Mouse (Mus musculus) left cerebral cortex, adult 18-20 months (tissue): ENCODE measurements around the gene Spata25. TPM values are rescaled to one million over a fixed set of nuclear protein-coding genes. Genes with fewer than 3 reads are reported as not detected.
"Not testable (repeated sequence)": the region's sequence is repeated elsewhere in the genome, so short reads cannot be mapped to it uniquely, and the experiment has no call there.

Source experiments
- DNase-seq, 2 experiments: peaks; one replicate each; pipeline ENCODE4 v3.0.0; 2021 to 2022; ENCODE audit warnings: low spot score in 2 of 2, mixed read lengths in 1 of 2
- total RNA-seq, 2 experiments: library from RNA; stranded (reverse); gene quantifications; 2 replicates each; pipeline ENCODE4 v1.2.3; 2021

Spata25 gene
- total RNA-seq, 2 experiments from 2014 or later, result not detected

GRCm38 (mm10) chr2:164855572-164855971 lies 27.2 kb upstream of the Spata25 start:
- DNase-seq, result not testable (repeated sequence)

GRCm38 (mm10) chr2:164850061-164850460 lies 21.7 kb upstream of the Spata25 start:
- DNase-seq, result no peak

- no peak for DNase-seq
Measured at GRCm38 (mm10) chr2:164845782-164846181, 17.4 kb upstream of the Spata25 start.

- DNase-seq, result no peak
Measured at GRCm38 (mm10) chr2:164835164-164835563, 6.8 kb upstream of the Spata25 start.

GRCm38 (mm10) chr2:164834531-164834930 lies 6.2 kb upstream of the Spata25 start:
- no peak for DNase-seq

- DNase-seq, result peak; percentile 87 to 88
Measured at GRCm38 (mm10) chr2:164833314-164833959, 5.1 kb upstream of the Spata25 start, which contains the start of gene Neurl2. Neurl2 (minus strand) TSS chr2:164833456.

- DNase-seq, result peak; percentile 74 to 76
Measured at GRCm38 (mm10) chr2:164832748-164833301, 4.5 kb upstream of the Spata25 start, which contains the start of gene Ctsa. Ctsa (plus strand) TSS chr2:164832873.

GRCm38 (mm10) chr2:164832032-164832747 lies 3.9 kb upstream of the Spata25 start:
- no peak for DNase-seq

GRCm38 (mm10) chr2:164831029-164831428 lies 2.7 kb upstream of the Spata25 start:
- no peak for DNase-seq

GRCm38 (mm10) chr2:164829090-164829489 lies 753 bp upstream of the Spata25 start:
- no peak for DNase-seq

- no peak for DNase-seq
Measured at GRCm38 (mm10) chr2:164827146-164827850, 1.0 kb downstream of the Spata25 start.

- no peak for DNase-seq
Measured at GRCm38 (mm10) chr2:164825521-164825920, 2.8 kb downstream of the Spata25 start.

- no peak for DNase-seq
Measured at GRCm38 (mm10) chr2:164823969-164824368, 4.4 kb downstream of the Spata25 start.

- peak; percentile 23 to 39 for DNase-seq
Measured at GRCm38 (mm10) chr2:164823181-164823585, 5.2 kb downstream of the Spata25 start.

GRCm38 (mm10) chr2:164822636-164823165 lies 5.6 kb downstream of the Spata25 start, which contains the start of gene Zswim1:
Zswim1 (plus strand) TSS chr2:164822686.
- DNase-seq, result peak; percentile 100

GRCm38 (mm10) chr2:164821060-164821459 lies 7.3 kb downstream of the Spata25 start:
- peak in 1 of 2 experiments; percentile 17 for DNase-seq

- no peak for DNase-seq
Measured at GRCm38 (mm10) chr2:164817703-164818102, 10.6 kb downstream of the Spata25 start.

GRCm38 (mm10) chr2:164817206-164817605 lies 11.1 kb downstream of the Spata25 start:
- no peak for DNase-seq

- DNase-seq, result no peak
Measured at GRCm38 (mm10) chr2:164815821-164816220, 12.5 kb downstream of the Spata25 start.

- no peak for DNase-seq
Measured at GRCm38 (mm10) chr2:164815348-164815747, 13.0 kb downstream of the Spata25 start.

- DNase-seq, result no peak
Measured at GRCm38 (mm10) chr2:164813557-164813956, 14.8 kb downstream of the Spata25 start.
